Mouse (Mus musculus) CH12.LX (cell line): ENCODE results near the gene Pafah1b2. TPM values are rescaled to one million over a fixed set of nuclear protein-coding genes. Genes with fewer than 3 reads are reported as not detected.

Source experiments
- DNase-seq: peaks from one replicate; pipeline ENCODE4 v3.0.0-alpha.2; 2013; ENCODE audit errors: extremely low read depth
- H3K27ac ChIP-seq: 2 replicates; pipeline ENCODE4 v1.5.1; 2012; ENCODE audit warnings: low read depth, mild to moderate bottlenecking, control low read depth, moderate library complexity; ENCODE audit not compliant: insufficient read depth
- H3K27me3 ChIP-seq: replicated peaks from 2 replicates; pipeline ENCODE3; 2012; ENCODE audit warnings: inconsistent platforms
- H3K36me3 ChIP-seq, 2 experiments: replicated peaks in 1 of 2; 2 replicates each; pipeline versions ENCODE3 to v1.6.1; 2012; ENCODE audit warnings: inconsistent platforms in 1 of 2, low read length in 1 of 2, mild to moderate bottlenecking in 1 of 2, mixed read lengths in 1 of 2, moderate library complexity in 1 of 2; ENCODE audit not compliant: control insufficient read depth in 1 of 2, insufficient read depth in 1 of 2
- H3K4me1 ChIP-seq, 2 experiments: 2 replicates each; pipeline ENCODE4 v1.6.1; 2012; ENCODE audit warnings: inconsistent platforms in 1 of 2, moderate library complexity in 1 of 2; ENCODE audit not compliant: insufficient read depth in 2 of 2, control insufficient read depth in 1 of 2
- H3K4me2 ChIP-seq: 2 replicates; pipeline ENCODE4 v1.6.1; 2012; ENCODE audit warnings: low read depth, mild to moderate bottlenecking, control low read depth; ENCODE audit not compliant: poor library complexity, insufficient read depth, severe bottlenecking
- H3K4me3 ChIP-seq, 3 experiments: fragments of 150-350 bp in 1 of 3; sonication (generic) in 1 of 3; replicated peaks in 1 of 3; 2 replicates each; pipeline versions ENCODE3 to v1.5.1; 2011 to 2012; ENCODE audit warnings: low read depth in 2 of 3, low read length in 2 of 3, mild to moderate bottlenecking in 2 of 3, moderate library complexity in 2 of 3, control low read depth in 1 of 3, improper control_type of control experiment in 1 of 3, inconsistent platforms in 1 of 3, mixed read lengths in 1 of 3; ENCODE audit not compliant: poor library complexity in 1 of 3
- H3K79me2 ChIP-seq: replicated peaks from 2 replicates; pipeline ENCODE4 v1.6.1; 2012; ENCODE audit warnings: mild to moderate bottlenecking, moderate library complexity; ENCODE audit not compliant: control insufficient read depth, poor library complexity, insufficient read depth, severe bottlenecking; ENCODE audit errors: extremely low read depth
- H3K9ac ChIP-seq: 2 replicates; pipeline ENCODE4 v1.6.1; 2012; ENCODE audit warnings: low read depth, mild to moderate bottlenecking, control low read depth, moderate library complexity; ENCODE audit not compliant: insufficient read depth
- H3K9me3 ChIP-seq: replicated peaks from 2 replicates; pipeline ENCODE3; 2012; ENCODE audit warnings: low read length, inconsistent platforms, mixed read lengths
- E2F4 ChIP-seq: IDR thresholded peaks from 2 replicates; pipeline ENCODE4 v1.6.1; 2011; ENCODE audit warnings: low read depth, low read length, improper control_type of control experiment; ENCODE audit not compliant: insufficient replicate concordance
- MAFK ChIP-seq: IDR thresholded peaks from 2 replicates; pipeline ENCODE4 v1.6.1; 2011; ENCODE audit warnings: low read length, improper control_type of control experiment; ENCODE audit not compliant: insufficient replicate concordance
- MAZ ChIP-seq: IDR thresholded peaks from 2 replicates; pipeline ENCODE4 v1.6.1; 2012; ENCODE audit warnings: low read depth, mild to moderate bottlenecking, inconsistent platforms, low read length, improper control_type of control experiment, moderate library complexity
- NRF1 ChIP-seq: IDR thresholded peaks from 2 replicates; pipeline ENCODE4 v1.6.1; 2014; ENCODE audit warnings: low read depth, mild to moderate bottlenecking, inconsistent platforms, low read length, improper control_type of control experiment, moderate library complexity
- PAX5 ChIP-seq: IDR thresholded peaks from 2 replicates; pipeline ENCODE4 v1.6.1; 2012; ENCODE audit warnings: low read length, inconsistent platforms, mixed read lengths
- RAD21 ChIP-seq: IDR thresholded peaks from 2 replicates; pipeline ENCODE4 v1.6.1; 2011; ENCODE audit warnings: low read depth, mild to moderate bottlenecking, low read length, improper control_type of control experiment, moderate library complexity
- SIN3A ChIP-seq: IDR thresholded peaks from 2 replicates; pipeline ENCODE4 v1.6.1; 2012; ENCODE audit warnings: low read length, improper control_type of control experiment, inconsistent platforms
- TCF12 ChIP-seq: IDR thresholded peaks from 2 replicates; pipeline ENCODE4 v1.6.1; 2014; ENCODE audit warnings: low read depth, mild to moderate bottlenecking, inconsistent platforms, low read length, improper control_type of control experiment
- ZC3H11A ChIP-seq: IDR thresholded peaks from 2 replicates; pipeline ENCODE4 v1.6.1; 2012; ENCODE audit warnings: low read depth, mild to moderate bottlenecking, inconsistent platforms, low read length, improper control_type of control experiment
- ZKSCAN1 ChIP-seq: IDR thresholded peaks from 2 replicates; pipeline ENCODE4 v1.6.1; 2012; ENCODE audit warnings: low read depth, inconsistent platforms, low read length, improper control_type of control experiment, borderline replicate concordance
- ZNF384 ChIP-seq: IDR thresholded peaks from 2 replicates; pipeline ENCODE4 v1.6.1; 2012; ENCODE audit warnings: low read depth, low read length, improper control_type of control experiment, inconsistent platforms
- dilution Hi-C: fragments of 300-500 bp; cut with MboI; formaldehyde crosslinking; loops from 2 replicates; pipeline ENCODE4 v1.14.3; 2020; ENCODE audit warnings: low sequenced_read_pairs; ENCODE audit not compliant: extremely low pct_unique_long_range_greater_than_20kb, extremely low pct_ligation_motif_present
- in situ Hi-C: fragments of 300-500 bp; cut with MboI; formaldehyde crosslinking; loops from 3 replicates; pipeline ENCODE4 v1.14.3; 2019; ENCODE audit warnings: low sequenced_read_pairs, low pct_ligation_motif_present, low pct_unique_long_range_greater_than_20kb, mixed read lengths
- polyA plus RNA-seq: library from polyadenylated mRNA; unstranded; fragments of >175 nt; gene quantifications from 2 replicates; pipeline ENCODE4 v1.2.1, GENCODE M21; 2012; ENCODE audit warnings: low read depth; ENCODE audit not compliant: insufficient read length
- total RNA-seq, 2 experiments: library from RNA; depleted of rRNA; stranded (reverse); fragments of 300-350 nt in 1 of 2; fragments of >200 nt in 1 of 2; gene quantifications; 2 replicates each; pipeline ENCODE4 v1.2.3; 2012 to 2014

Pafah1b2 gene
- total and polyA plus RNA-seq, 3 experiments = 94.8 to 122 (median 109) TPM

GRCm38 (mm10) chr9:46058065-46058464, 45.6 kb upstream of the Pafah1b2 start (continued):
- no peak for TF ChIP-seq NRF1
- TF ChIP-seq RAD21 = no peak
- TF ChIP-seq E2F4 = no peak
- no peak for TF ChIP-seq PAX5
- TF ChIP-seq, all 38 proteins: peak for 0

GRCm38 (mm10) chr9:46053014-46053666, 40.6 kb upstream of the Pafah1b2 start:
- dilution Hi-C loops = no loop called here
- Histone ChIP-seq H3K27me3 (no peaks in the 10 kb centered on the region), H3K9me3 (no peaks in the 10 kb centered on the region), H3K4me2 (no peak overlapping the region), H3K4me3 (no peak overlapping the region), H3K79me2 (peaks cover 19% of the 10 kb centered on the region), H3K27ac (no peak overlapping the region), H3K36me3 (peaks cover 4 to 49% of the 10 kb centered on the region in 2 experiments), H3K4me1 (peaks cover 16 to 75% of the 10 kb centered on the region in 2 experiments), H3K9ac (no peak overlapping the region)
- in situ Hi-C loops = no loop called here
- no peak for DNase-seq
- TF ChIP-seq ZKSCAN1 (no peak), ZC3H11A (no peak), MAFK (no peak), PAX5 (no peak), SIN3A (no peak), TCF12 (no peak), ZNF384 (no peak), E2F4 (no peak), MAZ (no peak)

- H3K36me3 ChIP-seq = peaks cover 4 to 33% of the 10 kb centered on the region in 2 experiments
- H3K27ac ChIP-seq = no peak overlapping the region
- no peaks in the 10 kb centered on the region for H3K9me3 ChIP-seq
- no peak overlapping the region for H3K9ac ChIP-seq
- H3K79me2 ChIP-seq = peaks cover 24% of the 10 kb centered on the region
- no peaks in the 10 kb centered on the region for H3K27me3 ChIP-seq
- in situ Hi-C loops (no loop called here), dilution Hi-C loops (no loop called here)
- peaks cover 25 to 79% of the 10 kb centered on the region in 2 experiments for H3K4me1 ChIP-seq
- no peak overlapping the region for H3K4me2 ChIP-seq
- H3K4me3 ChIP-seq = no peak overlapping the region
- DNase-seq = no peak
- no peak for TF ChIP-seq PAX5
Measured at GRCm38 (mm10) chr9:46050203-46050602, 37.7 kb upstream of the Pafah1b2 start.
